Mouse (Mus musculus) gastrocnemius, adult 8-10 months (tissue): ENCODE data around the gene Pim3. TPM values are rescaled to one million over a fixed set of nuclear protein-coding genes. Genes with fewer than 3 reads are reported as not detected.

Experiments used
- total RNA-seq, 4 experiments: library from RNA; stranded (reverse); gene quantifications; 2 replicates each; pipeline ENCODE4 v1.2.4; 2022

Pim3 gene
- total RNA-seq, 4 experiments from 2014 or later: 19.5 to 42.9 (median 25.7) TPM

Other genes starting within 250 kb of the Pim3 start
- gene Brd1, start 128.0 kb upstream of the Pim3 start, total RNA-seq: 10 to 100 TPM; 23.3 to 26.7 (median 26.1) TPM
- 10 to 100 TPM; 15.4 to 21.4 (median 16.2) TPM for gene Zbed4, start 110.5 kb upstream of the Pim3 start, total RNA-seq
- 1 to 10 TPM; 2.5 to 5.6 (median 3.7) TPM for gene Alg12, start 42.9 kb upstream of the Pim3 start, total RNA-seq
- 1 to 10 TPM; 6.5 to 9.4 (median 8.1) TPM for gene Creld2, start 42.5 kb upstream of the Pim3 start, total RNA-seq
- gene Ttll8, start 92.2 kb downstream of the Pim3 start, total RNA-seq: not detected
- gene Mlc1, start 116.8 kb downstream of the Pim3 start, total RNA-seq: under 1 TPM in 1 of 4 experiments, not detected in 3; 0.09 TPM
- not detected for gene Mov10l1, start 120.7 kb downstream of the Pim3 start, total RNA-seq
- not detected for gene Panx2, start 197.5 kb downstream of the Pim3 start, total RNA-seq
- gene Trabd, start 212.9 kb downstream of the Pim3 start, total RNA-seq: 10 to 100 TPM; 31.9 to 40.9 (median 33.1) TPM
- gene Selenoo, start 226.9 kb downstream of the Pim3 start, total RNA-seq: 10 to 100 TPM; 12.2 to 16.6 (median 12.8) TPM